Mouse (Mus musculus) CD8-positive naive resting alpha-beta T cell, adult 2 months (primary cell): ENCODE measurements around the gene Ncor2.

ENCODE experiments used
- DNase-seq, 2 experiments: peaks; one replicate each; pipeline ENCODE4 v3.0.0; 2022; ENCODE audit warnings: low read depth in 2 of 2, low spot score in 2 of 2

The Ncor2 gene

GRCm38 (mm10) chr5:125191608-125192007 is 12.6 kb upstream of the Ncor2 start:
- DNase-seq, result no peak

- DNase-seq, result no peak
Observed at GRCm38 (mm10) chr5:125190105-125190813, 11.2 kb upstream of the Ncor2 start.

GRCm38 (mm10) chr5:125189625-125190024 is 10.6 kb upstream of the Ncor2 start:
- DNase-seq, result peak; percentile 87

- no peak for DNase-seq
Observed at GRCm38 (mm10) chr5:125188812-125189598, 10.0 kb upstream of the Ncor2 start.

GRCm38 (mm10) chr5:125184826-125185225 is 5.8 kb upstream of the Ncor2 start:
- no peak for DNase-seq

GRCm38 (mm10) chr5:125183321-125184003 is 4.4 kb upstream of the Ncor2 start:
- DNase-seq, result peak; percentile 30 to 51

- no peak for DNase-seq
Observed at GRCm38 (mm10) chr5:125180630-125181263, 1.7 kb upstream of the Ncor2 start.

- DNase-seq, result peak; percentile 24 to 40
Observed at GRCm38 (mm10) chr5:125179735-125180629, 963 bp upstream of the Ncor2 start.

- DNase-seq, result peak; percentile 37 to 41
Observed at GRCm38 (mm10) chr5:125178171-125179006, 630 bp downstream of the Ncor2 start.

- peak; percentile 69 to 85 for DNase-seq
Observed at GRCm38 (mm10) chr5:125177481-125178134, 1.4 kb downstream of the Ncor2 start.

- DNase-seq, result no peak
Observed at GRCm38 (mm10) chr5:125176864-125177263, 2.2 kb downstream of the Ncor2 start.

- no peak for DNase-seq
Observed at GRCm38 (mm10) chr5:125176370-125176766, 2.7 kb downstream of the Ncor2 start.

GRCm38 (mm10) chr5:125175673-125176369 is 3.2 kb downstream of the Ncor2 start:
- no peak for DNase-seq

GRCm38 (mm10) chr5:125174726-125175672 is 4.0 kb downstream of the Ncor2 start:
- DNase-seq, result no peak

- no peak for DNase-seq
Observed at GRCm38 (mm10) chr5:125173868-125174267, 5.2 kb downstream of the Ncor2 start.

- no peak for DNase-seq
Observed at GRCm38 (mm10) chr5:125172831-125173615, 6.0 kb downstream of the Ncor2 start.
